Mouse (Mus musculus) lung, adult 2 months (tissue): ENCODE measurements around the gene Zc3h15. TPM values are rescaled to one million over a fixed set of nuclear protein-coding genes. Genes with fewer than 3 reads are reported as not detected.

Source experiments
- DNase-seq: peaks from one replicate; pipeline ENCODE4 v3.0.0; 2022
- H3K4me1 ChIP-seq: fragments of 200-500 bp; 2 replicates; pipeline ENCODE4 v1.6.1; 2011; ENCODE audit warnings: low read length; ENCODE audit not compliant: control insufficient read depth, insufficient read depth
- H3K4me3 ChIP-seq: fragments of 200-500 bp; replicated peaks from 2 replicates; pipeline ENCODE3; 2011; ENCODE audit warnings: low read depth, mild to moderate bottlenecking, control low read depth, low read length; ENCODE audit errors: extremely low read depth
- CTCF ChIP-seq: fragments of 200-500 bp; IDR thresholded peaks from 2 replicates; pipeline ENCODE4 v1.5.1; 2011; ENCODE audit warnings: mild to moderate bottlenecking, low read length, control low read depth; ENCODE audit not compliant: insufficient read depth
- POLR2A ChIP-seq: fragments of 200-500 bp; IDR thresholded peaks from 2 replicates; pipeline ENCODE4 v1.6.1; 2011; ENCODE audit warnings: low read depth, mild to moderate bottlenecking, control low read depth, low read length, borderline replicate concordance; ENCODE audit errors: extremely low read depth
- WGBS: fragments of 180-500 bp; shearing (Covaris S2); methylation state at CpG from one replicate; pipeline ENCODE4 v1.1.7; 2018; 5-methylcytosine and 5-hydroxymethylcytosine counted together
- polyA plus RNA-seq: library from polyadenylated mRNA; depleted of rRNA; stranded (reverse); fragments of >200 nt; gene quantifications from 2 replicates; pipeline ENCODE4 v1.2.3, GENCODE M21; 2012

Zc3h15 gene
- polyA plus RNA-seq, 1 experiment, result 14.7 TPM

GRCm38 (mm10) chr2:83669988-83670387 lies 25.8 kb downstream of the Zc3h15 start:
- Histone ChIP-seq H3K4me3 (no peak overlapping the region), H3K4me1 (no peaks in the 10 kb centered on the region; the same call in 1 of the 2 replicates)
- peak; percentile 14; the same call in 1 of the 2 replicates for TF ChIP-seq CTCF
- TF ChIP-seq POLR2A, result no peak
- WGBS, result 72% methylated on average over 5 of the region's 5 CpGs
- DNase-seq, result no peak

GRCm38 (mm10) chr2:83671843-83672242 lies 27.6 kb downstream of the Zc3h15 start:
- no peak for DNase-seq
- H3K4me1 ChIP-seq, result no peaks in the 10 kb centered on the region; the same call in 1 of the 2 replicates
- no peak overlapping the region for H3K4me3 ChIP-seq
- TF ChIP-seq CTCF (no peak), POLR2A (no peak)
- 82% methylated on average over 2 of the region's 2 CpGs for WGBS

GRCm38 (mm10) chr2:83673067-83673466 lies 28.8 kb downstream of the Zc3h15 start:
- DNase-seq, result no peak
- H3K4me3 ChIP-seq, result no peak overlapping the region
- TF ChIP-seq POLR2A (no peak), CTCF (no peak)
- 45% methylated on average over 7 of the region's 7 CpGs for WGBS
- H3K4me1 ChIP-seq, result no peaks in the 10 kb centered on the region; the same call in 1 of the 2 replicates

- Histone ChIP-seq H3K4me3 (no peak overlapping the region), H3K4me1 (no peaks in the 10 kb centered on the region; the same call in 1 of the 2 replicates)
- 73% methylated on average over 2 of the region's 2 CpGs for WGBS
- TF ChIP-seq POLR2A (no peak), CTCF (no peak)
- no peak for DNase-seq
Measured at GRCm38 (mm10) chr2:83673843-83674242, 29.6 kb downstream of the Zc3h15 start.

- Histone ChIP-seq H3K4me3 (no peak overlapping the region), H3K4me1 (no peaks in the 10 kb centered on the region; the same call in 1 of the 2 replicates)
- DNase-seq, result no peak
- no peak for TF ChIP-seq POLR2A
- TF ChIP-seq CTCF, result no peak
- 86% methylated on average over 7 of the region's 7 CpGs for WGBS
Measured at GRCm38 (mm10) chr2:83674421-83674820, 30.2 kb downstream of the Zc3h15 start.

GRCm38 (mm10) chr2:83674896-83675295 lies 30.7 kb downstream of the Zc3h15 start:
- no peak overlapping the region for H3K4me3 ChIP-seq
- TF ChIP-seq CTCF, result no peak
- TF ChIP-seq POLR2A, result no peak
- no peaks in the 10 kb centered on the region; the same call in 1 of the 2 replicates for H3K4me1 ChIP-seq
- 89% methylated on average over 9 of the region's 9 CpGs for WGBS
- DNase-seq, result no peak

- Histone ChIP-seq H3K4me1 (no peaks in the 10 kb centered on the region; the same call in 1 of the 2 replicates), H3K4me3 (no peak overlapping the region)
- TF ChIP-seq POLR2A (no peak), CTCF (no peak)
- 51% methylated on average over 5 of the region's 5 CpGs for WGBS
- no peak for DNase-seq
Measured at GRCm38 (mm10) chr2:83675681-83676080, 31.4 kb downstream of the Zc3h15 start.

GRCm38 (mm10) chr2:83676226-83676870 lies 32.1 kb downstream of the Zc3h15 start:
- Histone ChIP-seq H3K4me3 (no peak overlapping the region), H3K4me1 (no peaks in the 10 kb centered on the region; the same call in 1 of the 2 replicates)
- TF ChIP-seq POLR2A (no peak), CTCF (no peak)
- DNase-seq, result no peak
- 71% methylated on average over 4 of the region's 4 CpGs for WGBS

- H3K4me1 ChIP-seq, result no peaks in the 10 kb centered on the region
- 69% methylated on average over 8 of the region's 8 CpGs for WGBS
- no peak overlapping the region for H3K4me3 ChIP-seq
- TF ChIP-seq CTCF (no peak), POLR2A (no peak)
- DNase-seq, result no peak
Measured at GRCm38 (mm10) chr2:83681332-83681731, 37.1 kb downstream of the Zc3h15 start.

- no peak for DNase-seq
- H3K4me1 ChIP-seq, result no peaks in the 10 kb centered on the region
- TF ChIP-seq POLR2A, result no peak
- TF ChIP-seq CTCF, result no peak
- 69% methylated on average over 6 of the region's 6 CpGs for WGBS
- no peak overlapping the region for H3K4me3 ChIP-seq
Measured at GRCm38 (mm10) chr2:83681785-83682184, 37.5 kb downstream of the Zc3h15 start.
